Mouse (Mus musculus): Measurements from ENCODE around the gene Adgre4.

Adgre4 gene

DNA sequence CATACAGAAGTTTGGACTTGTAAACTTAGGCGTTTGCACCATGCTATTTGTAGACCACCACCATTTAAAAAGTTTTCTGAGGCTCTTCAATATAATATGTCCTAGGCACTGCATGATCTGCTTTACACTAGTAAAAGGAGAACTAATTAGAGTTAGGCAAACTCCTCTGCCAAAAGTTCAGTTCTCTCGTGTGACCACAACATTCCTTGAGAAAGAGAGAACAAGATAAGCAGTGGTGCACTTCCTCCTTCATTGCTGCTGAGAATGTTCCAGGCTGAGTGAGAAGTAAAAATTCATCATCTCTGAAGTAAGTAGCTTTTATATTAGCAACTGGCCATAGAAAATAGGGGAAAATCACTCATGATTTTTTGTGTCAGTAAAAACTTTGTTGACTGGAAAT is at the start of gene Adgre4:
Gene Adgre4, plus strand, starts transcription at position 199 of the 400 bp plus-strand sequence.
- DNase-seq = no peak

DNA sequence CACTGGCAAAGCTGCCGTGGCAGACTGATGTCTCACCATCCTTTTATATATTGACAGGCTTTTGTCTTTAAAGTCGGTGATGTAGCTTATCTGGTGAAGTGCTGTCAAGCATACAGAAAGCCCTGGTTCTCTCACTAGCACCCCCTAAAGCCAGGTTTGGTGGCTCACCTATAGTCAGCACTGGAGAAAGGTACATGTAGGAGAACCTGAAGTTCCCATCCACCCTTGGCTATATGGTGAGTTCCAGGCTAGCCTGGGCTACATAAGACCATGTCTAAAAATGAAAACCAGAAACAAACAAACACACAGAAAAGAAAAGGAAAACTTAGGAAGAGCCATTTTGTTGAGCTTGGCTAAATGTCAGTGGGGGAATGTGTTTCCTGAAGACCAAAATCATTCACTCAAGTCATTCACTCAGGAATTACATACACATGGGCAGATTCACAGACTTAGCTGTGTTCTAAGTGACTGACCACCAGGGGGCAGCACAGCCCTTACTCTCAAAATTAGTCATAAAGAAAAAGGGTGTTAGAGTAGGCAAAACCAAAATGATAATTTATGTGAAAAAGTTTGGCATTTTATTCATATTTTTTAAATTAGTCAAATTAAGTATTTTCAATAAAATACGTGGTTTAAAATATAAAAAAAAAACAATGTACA is 47.5 kb upstream of the Adgre4 start:
- peak; percentile 71 to 84 for DNase-seq

DNA sequence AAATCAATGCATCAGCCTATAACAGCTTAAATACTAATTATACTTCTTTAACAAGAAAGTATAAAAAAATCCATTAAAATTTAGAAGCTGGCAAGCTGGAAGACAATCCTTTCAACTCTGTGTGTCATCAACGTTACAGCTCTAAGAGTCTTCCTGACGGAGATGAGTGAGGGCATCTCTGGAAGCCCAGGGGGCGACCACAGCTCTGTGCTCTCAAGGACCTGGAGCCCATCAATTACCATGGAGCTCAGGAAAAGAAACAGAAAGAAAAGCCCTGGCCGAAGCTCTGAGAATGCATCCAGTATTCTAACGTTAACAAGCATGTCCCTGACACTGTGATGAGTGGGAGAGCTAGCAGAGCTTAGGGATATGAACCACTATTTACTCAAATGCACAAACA is 46.9 kb upstream of the Adgre4 start:
- no peak for DNase-seq

DNA sequence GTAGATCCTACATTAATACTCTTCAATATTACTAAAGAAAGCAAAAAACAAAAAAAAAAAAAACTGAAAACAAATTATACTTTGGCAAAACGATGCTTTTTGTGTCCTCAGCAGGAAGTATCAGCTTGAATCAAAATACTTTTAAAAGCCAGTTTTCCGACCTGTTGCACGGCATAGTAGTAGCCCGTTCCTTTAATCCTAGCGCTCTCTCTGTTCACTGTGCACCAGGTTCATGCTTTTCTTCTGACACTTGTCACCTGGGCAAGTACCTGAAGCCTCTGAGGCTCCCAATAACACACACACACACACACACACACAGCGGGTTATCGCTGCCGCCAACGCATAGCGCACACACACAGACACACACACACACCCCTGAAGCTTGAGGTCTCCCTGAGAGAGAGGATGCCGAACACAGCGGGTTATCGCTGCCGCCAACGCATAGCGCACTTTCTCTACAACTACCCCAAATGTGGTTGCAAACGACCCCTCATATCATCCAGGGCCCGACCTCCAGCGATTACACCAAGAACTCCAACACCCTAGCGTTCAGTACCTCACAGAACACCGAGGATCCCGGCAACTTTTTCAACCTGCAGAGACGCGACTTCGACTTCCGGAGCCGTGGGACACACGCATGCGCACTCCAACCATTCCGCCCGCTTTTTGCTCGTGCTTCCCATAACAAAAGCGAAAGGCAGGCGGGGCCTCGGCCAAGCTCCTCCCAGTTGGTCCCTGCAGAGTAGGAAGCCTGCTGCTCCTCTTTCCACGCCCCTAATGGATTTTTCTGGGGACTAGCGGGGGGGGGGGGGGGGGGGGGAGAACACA is 37.6 kb upstream of the Adgre4 start, which contains the start of gene Pot1b:
Gene Pot1b, minus strand, starts transcription at position 645 of the 828 bp plus-strand sequence.
- DNase-seq = peak; percentile 94 to 97

GRCm38 (mm10) chr17:55721270-55721669 is 28.5 kb upstream of the Adgre4 start:
- DNase-seq = no peak

- DNase-seq = peak in 1 of 2 experiments; percentile 17
Measured at GRCm38 (mm10) chr17:55722250-55722649, 27.5 kb upstream of the Adgre4 start.

GRCm38 (mm10) chr17:55726193-55726592 is 23.6 kb upstream of the Adgre4 start:
- DNase-seq = no peak

GRCm38 (mm10) chr17:55736675-55737074 is 13.1 kb upstream of the Adgre4 start:
- DNase-seq = no peak

GRCm38 (mm10) chr17:55751170-55751569 is 1.4 kb downstream of the Adgre4 start:
- no peak for DNase-seq

DNA sequence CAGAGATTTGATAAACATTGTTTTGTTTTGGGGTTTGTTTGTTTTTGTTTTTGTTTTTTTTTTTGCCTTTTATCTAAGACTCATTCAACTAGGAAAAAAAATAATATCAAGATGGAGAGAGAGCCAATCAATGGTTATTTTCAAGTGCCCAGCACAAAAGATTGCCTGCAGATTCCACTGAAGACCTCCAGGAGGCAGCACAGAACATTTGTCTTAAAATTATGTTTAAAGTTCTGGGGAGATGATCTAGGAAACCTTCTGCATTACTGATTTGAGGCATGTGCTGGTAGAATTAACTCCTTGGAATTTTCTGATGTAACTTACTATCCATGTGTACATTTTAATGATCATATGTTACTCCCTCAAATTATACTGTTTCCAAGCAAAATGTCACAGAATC is 63.9 kb downstream of the Adgre4 start:
- no peak for DNase-seq

- no peak for DNase-seq
Measured at GRCm38 (mm10) chr17:55816853-55817252, 67.1 kb downstream of the Adgre4 start.

DNA sequence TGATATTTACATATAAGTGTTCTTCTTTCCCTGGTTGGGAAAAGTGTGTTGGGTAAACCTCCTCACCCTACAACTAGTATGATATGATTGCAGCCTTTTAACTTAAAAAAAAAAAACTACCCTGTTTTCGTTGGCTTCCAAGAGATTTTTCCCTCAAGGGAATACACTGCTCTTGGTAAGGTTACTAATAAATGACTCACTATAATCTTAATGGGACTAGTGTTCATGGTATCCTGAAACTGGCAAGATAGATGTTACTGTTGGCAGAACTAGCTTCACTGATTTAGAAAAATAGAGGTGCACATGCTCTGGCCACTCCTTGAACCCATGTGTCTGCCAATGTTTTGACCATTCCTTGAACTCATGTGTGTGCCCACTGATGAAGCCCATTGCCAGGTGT is 71.8 kb downstream of the Adgre4 start:
- DNase-seq = no peak

DNA sequence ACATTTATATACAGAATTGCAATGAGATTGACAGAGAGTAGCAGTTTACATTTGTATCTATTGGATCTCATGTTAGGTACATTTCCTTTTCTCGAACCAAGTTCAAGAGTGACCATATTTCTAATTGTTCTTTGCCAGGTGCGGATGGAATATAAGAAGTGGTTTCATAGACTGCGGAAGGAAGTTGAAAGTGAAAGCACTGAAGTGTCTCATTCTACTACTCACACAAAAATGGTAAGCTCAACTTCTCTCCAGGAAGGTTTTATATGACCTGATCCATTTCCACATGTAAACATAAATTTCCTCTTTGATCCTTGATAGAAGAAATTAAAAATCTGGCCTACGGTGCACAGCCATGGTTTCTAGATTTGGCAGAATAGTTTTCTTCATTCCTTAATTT is 93.3 kb downstream of the Adgre4 start:
- no peak for DNase-seq

- no peak for DNase-seq
Measured at GRCm38 (mm10) chr17:55877184-55877583, 127.4 kb downstream of the Adgre4 start.

DNA sequence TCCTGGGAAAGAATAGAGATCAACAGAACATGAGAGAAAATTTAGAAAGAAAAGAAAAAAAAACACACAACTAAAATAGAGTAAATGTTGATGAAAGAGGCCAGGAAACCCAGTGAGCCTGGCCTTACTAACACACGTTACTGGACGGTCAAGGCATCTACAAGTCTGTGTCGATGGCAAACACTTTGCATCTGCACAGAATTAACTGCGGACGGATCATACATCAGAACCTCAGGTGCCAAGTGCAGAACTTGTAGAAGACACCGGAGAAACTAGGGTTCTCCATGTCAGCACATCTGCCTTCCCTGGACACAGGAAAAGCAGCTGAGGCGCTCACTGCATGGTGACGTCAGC is 128.5 kb downstream of the Adgre4 start:
- peak in 1 of 2 experiments; percentile 19 for DNase-seq

DNA sequence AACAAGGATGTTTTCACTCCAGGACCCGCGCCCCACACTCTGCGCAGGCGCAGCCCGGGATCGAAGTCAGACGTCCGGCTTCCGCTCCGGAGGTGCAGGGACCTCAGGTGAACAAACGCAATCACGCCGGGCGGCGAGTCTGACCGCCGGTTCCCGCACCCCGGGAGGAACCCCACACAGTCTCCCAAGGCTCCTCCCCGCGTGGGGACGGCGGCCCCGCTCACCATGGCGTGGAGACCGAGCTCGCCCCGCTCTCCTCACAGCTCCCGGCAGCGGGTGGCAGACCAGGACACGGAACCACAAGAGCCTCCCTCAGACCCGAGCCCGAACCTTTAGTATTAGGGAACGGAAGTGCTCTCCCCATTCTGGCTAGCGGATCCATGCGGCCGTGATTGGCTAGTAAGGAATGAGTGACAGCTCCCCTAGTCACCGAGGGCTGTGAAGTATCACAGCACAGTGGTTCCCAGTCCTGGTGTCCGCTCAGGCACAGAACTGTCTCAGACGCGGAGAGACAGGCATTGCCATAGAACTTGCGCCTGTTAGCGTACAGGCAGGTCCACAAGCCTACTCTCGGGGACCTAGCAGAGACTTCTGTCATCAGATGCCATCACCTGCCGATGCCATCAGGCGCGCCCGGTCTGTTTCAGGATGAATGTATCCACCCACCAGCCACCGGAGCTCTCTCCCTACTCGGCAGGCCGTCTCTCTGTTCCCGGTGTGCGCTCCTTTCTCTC is 129.0 kb downstream of the Adgre4 start, which contains the start of gene Zfp119a:
Gene Zfp119a, minus strand, starts transcription at position 295 of the 734 bp plus-strand sequence.
- DNase-seq = peak; percentile 88 to 89

DNA sequence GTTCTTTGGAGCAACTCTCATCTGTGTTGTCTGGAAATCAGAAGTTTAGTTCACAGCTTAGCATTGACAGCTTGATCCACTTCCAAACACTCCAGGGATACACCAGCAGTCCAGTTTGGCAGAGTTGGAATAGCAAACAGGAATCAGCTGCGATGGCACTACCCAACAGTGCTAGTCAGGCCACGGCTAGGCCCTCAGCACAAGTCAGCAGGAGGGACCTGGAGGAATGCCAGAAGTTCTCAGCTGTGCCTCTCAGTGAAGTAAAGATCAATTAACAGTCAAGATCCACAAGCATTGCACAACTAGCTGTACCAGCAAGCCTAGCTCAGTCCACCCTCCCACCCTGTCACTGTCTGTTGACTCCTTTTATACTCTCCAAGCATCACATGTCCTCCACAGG is 133.8 kb downstream of the Adgre4 start:
- no peak for DNase-seq

- no peak for DNase-seq
Measured at GRCm38 (mm10) chr17:55884912-55885311, 135.1 kb downstream of the Adgre4 start.

GRCm38 (mm10) chr17:55892406-55892955 is 142.7 kb downstream of the Adgre4 start:
- peak in 1 of 2 experiments; percentile 35 for DNase-seq

DNA sequence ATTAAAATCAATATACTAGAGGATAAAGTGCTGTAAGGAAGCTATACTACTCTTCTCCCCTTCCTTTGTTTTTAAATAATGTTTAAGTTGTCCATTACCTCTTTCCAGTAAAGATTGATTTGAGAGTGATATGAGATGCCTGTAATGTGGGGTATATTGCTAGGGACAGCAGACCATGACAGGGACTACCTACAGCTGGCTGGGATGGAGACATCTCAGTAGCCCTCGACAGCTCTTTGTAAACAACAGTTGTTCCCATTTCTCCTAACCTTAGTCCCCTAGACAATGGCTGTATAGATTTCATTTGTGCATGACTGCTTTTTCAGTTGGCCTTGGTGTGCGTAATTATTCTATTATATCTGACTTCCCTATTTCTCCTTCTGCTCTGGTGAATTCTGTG is 153.3 kb downstream of the Adgre4 start:
- no peak for DNase-seq

All from cerebellum, postnatal 25 days (tissue).